Mouse (Mus musculus) limb, embryonic 10.5 days (tissue): ENCODE measurements around the gene Rbms3. TPM values are rescaled to one million over a fixed set of nuclear protein-coding genes. Genes with fewer than 3 reads are reported as not detected.

Source experiments
- DNase-seq: peaks from one replicate; pipeline ENCODE4 v3.0.0-alpha.2; 2017; ENCODE audit warnings: low spot score
- H3K27ac ChIP-seq: fragments of 300-500 bp; sonication (generic); 2 replicates; pipeline ENCODE4 v1.5.1; 2016; ENCODE audit warnings: mild to moderate bottlenecking
- H3K27me3 ChIP-seq: fragments of 300-500 bp; sonication (generic); 2 replicates; pipeline ENCODE4 v1.6.1; 2016; ENCODE audit warnings: low read depth, mild to moderate bottlenecking; ENCODE audit not compliant: poor library complexity, severe bottlenecking
- H3K36me3 ChIP-seq: fragments of 300-500 bp; sonication (generic); 2 replicates; pipeline ENCODE4 v1.6.1; 2016; ENCODE audit warnings: mild to moderate bottlenecking, moderate library complexity
- H3K4me1 ChIP-seq: fragments of 300-500 bp; sonication (generic); 2 replicates; pipeline ENCODE4 v1.6.1; 2016
- H3K4me3 ChIP-seq: fragments of 300-500 bp; sonication (generic); 2 replicates; pipeline ENCODE4 v1.5.1; 2016; ENCODE audit warnings: mild to moderate bottlenecking, moderate library complexity
- H3K9me3 ChIP-seq: fragments of 300-500 bp; sonication (generic); replicated peaks from 2 replicates; pipeline ENCODE4 v1.6.1; 2016; ENCODE audit warnings: mild to moderate bottlenecking
- WGBS: fragments of 180-500 bp; shearing (Covaris S2); methylation state at CpG from one replicate; pipeline ENCODE4 v1.1.7; 2016; 5-methylcytosine and 5-hydroxymethylcytosine counted together
- polyA plus RNA-seq: library from polyadenylated mRNA; unstranded; fragments of >200 nt; fragmentation: Nextera tagmentation; extraction: Ambion mirVana; gene quantifications from 2 replicates; pipeline ENCODE4 v1.2.1, GENCODE M21; 2016

The Rbms3 gene
- polyA plus RNA-seq, 1 experiment from 2014 or later = 35.2 TPM

DNA sequence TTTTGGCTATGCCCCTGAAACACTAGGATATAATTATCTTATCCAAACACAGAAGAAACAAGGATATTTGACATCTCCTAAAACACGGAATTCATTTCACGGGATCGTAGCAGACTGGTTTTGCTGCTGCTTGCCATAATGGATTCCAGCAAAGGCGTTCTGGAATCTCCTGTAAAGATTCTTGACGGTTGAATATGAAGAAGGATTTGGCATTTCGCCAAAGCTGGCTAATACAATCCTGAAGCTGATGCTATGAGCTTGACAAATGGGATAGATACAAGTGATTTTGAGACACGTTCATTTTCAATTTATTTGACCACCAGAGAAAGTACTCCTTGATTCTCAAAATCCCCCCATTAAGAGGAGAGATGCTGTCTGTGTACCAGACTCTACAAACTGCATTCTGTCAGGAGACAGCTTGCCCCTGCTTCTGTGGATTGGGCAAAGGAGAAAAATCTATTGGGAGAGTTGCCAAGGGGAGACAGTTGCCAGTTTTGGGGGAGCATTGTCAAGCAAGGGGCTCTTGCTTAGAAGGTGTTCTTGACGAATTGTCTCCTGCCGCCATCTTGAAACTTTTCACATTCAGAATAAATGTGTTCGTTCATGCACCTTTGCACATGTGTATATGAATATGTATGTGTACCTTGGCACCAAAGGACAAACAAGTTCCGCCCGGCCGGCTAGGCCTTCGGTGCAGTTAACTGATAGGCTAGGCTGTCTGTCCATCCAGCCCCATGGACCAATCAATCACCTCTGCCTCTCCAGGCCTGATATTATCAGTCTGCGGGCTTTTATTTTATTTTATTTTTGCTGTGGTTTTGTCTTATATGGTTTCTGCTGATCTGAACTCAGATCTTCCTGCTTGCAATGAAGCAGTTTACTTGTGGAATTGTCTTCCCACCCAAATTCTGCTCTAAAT is 442.3 kb downstream of the Rbms3 start:
- Histone ChIP-seq H3K27ac (no peak overlapping the region), H3K27me3 (no peaks in the 10 kb centered on the region), H3K4me1 (peaks cover 4% of the 10 kb centered on the region), H3K36me3 (peaks cover 20% of the 10 kb centered on the region), H3K9me3 (no peaks in the 10 kb centered on the region), H3K4me3 (no peak overlapping the region)
- DNase-seq = no peak
- 95% methylated on average over 15 of the region's 15 CpGs for WGBS

DNA sequence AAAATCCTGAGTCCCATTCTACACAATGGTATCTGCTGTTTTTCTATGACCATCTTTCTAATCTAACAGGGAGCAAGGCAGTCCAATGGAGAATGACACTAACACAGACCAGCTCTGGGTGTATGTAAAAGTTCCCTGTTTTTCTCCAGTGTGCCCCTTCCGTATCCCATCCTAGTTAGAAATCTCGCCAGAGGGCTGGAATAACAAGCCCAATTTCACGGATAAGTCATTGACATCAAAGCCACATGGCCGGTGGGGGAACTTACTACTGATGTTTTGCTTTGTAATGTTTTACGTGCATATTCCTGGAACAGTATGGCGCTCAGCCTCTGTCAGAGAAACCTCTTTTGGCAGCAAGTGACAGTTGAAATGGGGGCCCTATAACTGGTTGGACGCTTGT is 449.1 kb downstream of the Rbms3 start:
- DNase-seq = no peak
- H3K4me1 ChIP-seq = peaks cover 18% of the 10 kb centered on the region
- no peak overlapping the region for H3K4me3 ChIP-seq
- peaks cover 7% of the 10 kb centered on the region for H3K36me3 ChIP-seq
- WGBS = 84% methylated on average over 7 of the region's 7 CpGs
- H3K27ac ChIP-seq = no peak overlapping the region
- H3K9me3 ChIP-seq = no peaks in the 10 kb centered on the region
- H3K27me3 ChIP-seq = no peaks in the 10 kb centered on the region

DNA sequence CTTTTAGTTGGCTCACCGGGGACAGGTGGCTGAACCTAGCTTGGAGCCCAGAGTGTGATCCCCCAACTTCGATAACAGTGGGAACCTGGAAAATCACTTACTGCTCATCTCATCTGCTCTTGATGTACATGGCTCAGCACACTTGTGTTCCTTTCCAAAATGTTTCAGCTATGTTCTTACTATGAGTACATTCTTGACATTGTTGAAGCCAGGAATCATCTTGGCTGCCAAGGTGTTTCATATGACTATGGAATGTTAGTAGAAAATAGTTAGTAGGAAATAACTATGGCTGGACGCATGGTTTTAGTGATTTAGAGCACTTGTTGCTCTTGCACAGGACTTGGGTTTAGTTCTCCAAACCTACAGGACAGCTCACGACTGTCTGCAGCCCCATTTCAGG is 451.3 kb downstream of the Rbms3 start:
- 94% methylated on average over 4 of the region's 4 CpGs for WGBS
- peaks cover 31% of the 10 kb centered on the region for H3K4me1 ChIP-seq
- no peak for DNase-seq

DNA sequence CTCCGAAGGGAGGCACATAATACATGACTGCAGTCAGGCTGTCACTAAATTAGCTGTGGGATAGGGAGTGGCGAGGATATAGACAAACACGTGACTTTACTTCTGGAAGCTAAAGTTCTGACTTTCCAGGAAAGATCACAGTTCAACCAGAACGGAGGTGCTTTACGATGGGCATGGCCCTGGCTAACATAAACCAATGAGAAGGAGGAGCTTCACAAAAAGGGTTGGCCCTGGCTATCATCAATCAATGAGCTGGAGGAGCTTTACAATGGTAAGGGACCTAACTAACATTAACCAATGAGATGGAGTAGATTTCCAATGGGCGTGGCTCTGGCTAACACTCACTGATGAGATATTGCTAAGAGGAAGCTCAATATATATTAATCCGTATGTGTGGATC is 457.2 kb downstream of the Rbms3 start:
- H3K27ac ChIP-seq = no peak overlapping the region
- 48% methylated on average over 7 of the region's 7 CpGs for WGBS

More for the DNA sequence above, 451.3 kb downstream of the Rbms3 start:
- no peak overlapping the region for H3K4me3 ChIP-seq
- H3K9me3 ChIP-seq = no peaks in the 10 kb centered on the region
- no peak overlapping the region for H3K27ac ChIP-seq
- peaks cover 7% of the 10 kb centered on the region for H3K36me3 ChIP-seq
- H3K27me3 ChIP-seq = no peaks in the 10 kb centered on the region

DNA sequence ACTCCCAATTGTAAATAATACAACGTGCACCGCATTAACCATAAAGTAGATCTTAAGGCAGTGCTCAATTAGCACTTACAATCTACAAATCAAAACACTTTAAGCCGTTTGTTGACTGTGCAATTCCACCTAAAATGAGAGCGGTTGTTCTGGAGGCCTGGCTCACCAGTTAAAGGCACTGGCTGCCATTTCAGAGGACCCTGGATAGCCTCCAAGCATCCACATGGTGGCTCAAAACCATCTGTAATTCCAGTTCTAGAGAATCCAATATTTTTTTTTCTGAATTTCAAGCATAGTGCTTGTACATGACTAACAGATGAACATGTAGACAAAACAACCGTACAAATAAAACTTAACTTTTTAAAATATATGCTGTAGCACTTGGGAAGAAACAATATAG is 460.5 kb downstream of the Rbms3 start:
- Histone ChIP-seq H3K27me3 (no peaks in the 10 kb centered on the region), H3K36me3 (peaks cover 14% of the 10 kb centered on the region; the same call in 1 of the 2 replicates), H3K9me3 (peaks cover 2% of the 10 kb centered on the region; the same call in 1 of the 2 replicates), H3K27ac (no peak overlapping the region), H3K4me1 (peaks cover 42% of the 10 kb centered on the region), H3K4me3 (no peak overlapping the region)
- no peak for DNase-seq
- 92% methylated on average over 5 of the region's 5 CpGs for WGBS

More for the DNA sequence above, 457.2 kb downstream of the Rbms3 start:
- Histone ChIP-seq H3K4me1 (peaks cover 31% of the 10 kb centered on the region), H3K27me3 (no peaks in the 10 kb centered on the region), H3K4me3 (no peak overlapping the region), H3K36me3 (peaks cover 14% of the 10 kb centered on the region; the same call in 1 of the 2 replicates), H3K9me3 (peaks cover 2% of the 10 kb centered on the region; the same call in 1 of the 2 replicates)
- no peak for DNase-seq

DNA sequence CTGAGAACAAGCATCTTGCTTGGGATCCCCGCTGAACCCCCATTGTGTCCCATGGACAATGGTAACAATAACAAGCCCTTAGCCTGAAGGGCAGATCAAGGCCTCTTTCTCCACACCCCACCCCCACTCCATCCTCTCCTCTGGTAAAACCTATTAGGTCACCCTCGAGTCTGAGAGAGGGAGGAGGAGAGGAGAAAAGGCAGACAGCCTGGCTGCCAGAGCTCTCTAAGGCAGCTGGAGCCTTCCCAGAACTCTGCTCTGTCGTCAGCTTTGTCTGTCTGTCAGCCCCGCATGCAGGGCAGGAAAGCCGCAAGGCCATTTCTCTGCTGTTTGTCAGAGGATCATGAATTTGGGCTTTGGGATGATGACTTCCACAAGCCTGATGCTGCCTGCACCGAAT is 466.6 kb downstream of the Rbms3 start:
- peak; percentile 32 for DNase-seq
- no peaks in the 10 kb centered on the region for H3K36me3 ChIP-seq
- H3K27me3 ChIP-seq = no peaks in the 10 kb centered on the region
- 19% methylated on average over 6 of the region's 6 CpGs for WGBS
- peak overlapping the region; percentile 79 for H3K27ac ChIP-seq
- no peak overlapping the region for H3K4me3 ChIP-seq
- peaks cover 57% of the 10 kb centered on the region for H3K4me1 ChIP-seq
- H3K9me3 ChIP-seq = no peaks in the 10 kb centered on the region

DNA sequence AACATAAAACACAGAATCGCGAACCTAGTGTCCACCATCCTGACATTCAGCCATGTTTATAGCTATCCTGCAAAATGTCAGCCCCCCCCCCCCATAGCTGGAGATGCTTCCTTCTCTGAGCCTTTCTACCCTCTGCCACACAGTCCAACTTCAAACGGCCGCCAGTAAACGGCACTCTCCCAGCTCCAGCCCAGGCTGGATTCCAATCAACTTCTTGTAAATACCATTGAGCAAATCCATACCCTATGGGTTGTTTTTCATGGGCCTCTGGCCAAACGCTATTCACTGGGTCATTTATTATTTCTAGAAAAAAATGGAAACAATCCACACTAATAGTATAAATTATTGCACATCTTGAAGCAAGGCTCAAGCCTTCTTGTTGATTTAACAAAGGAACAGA is 468.6 kb downstream of the Rbms3 start:
- no peak overlapping the region for H3K4me3 ChIP-seq
- DNase-seq = no peak
- no peaks in the 10 kb centered on the region for H3K9me3 ChIP-seq
- peaks cover 9% of the 10 kb centered on the region; the same call in 1 of the 2 replicates for H3K36me3 ChIP-seq
- H3K27me3 ChIP-seq = no peaks in the 10 kb centered on the region
- H3K27ac ChIP-seq = peak overlapping the region; percentile 42; the same call in 1 of the 2 replicates
- 31% methylated on average over 6 of the region's 6 CpGs for WGBS
- peaks cover 52% of the 10 kb centered on the region for H3K4me1 ChIP-seq

DNA sequence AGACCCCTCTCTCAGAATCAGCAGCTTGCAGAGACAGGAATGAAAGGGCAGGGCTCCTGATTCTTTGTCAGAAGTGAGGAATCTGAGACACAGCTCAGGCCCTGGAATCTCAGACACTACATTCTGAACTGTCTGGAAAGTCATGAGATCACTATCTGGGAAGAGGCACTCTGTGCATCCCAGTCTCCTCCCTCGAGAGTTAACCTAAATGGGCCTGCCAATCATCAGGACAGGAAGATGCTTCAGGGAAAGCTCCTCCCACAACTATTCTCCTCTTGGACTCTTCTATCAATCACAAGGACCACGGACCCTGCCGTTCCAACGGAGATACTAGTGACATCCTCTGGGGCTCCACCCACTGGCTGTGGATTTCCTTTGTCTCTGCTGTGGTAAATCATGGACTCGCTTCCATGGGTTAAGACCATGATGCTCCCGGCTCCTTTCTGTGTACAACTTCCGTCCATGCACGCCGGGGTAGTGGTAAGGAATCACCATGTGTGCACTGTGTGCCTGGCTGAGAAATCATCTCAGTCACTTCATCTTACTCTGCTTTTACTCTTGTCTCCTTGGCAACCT is 473.3 kb downstream of the Rbms3 start:
- WGBS = 73% methylated on average over 9 of the region's 9 CpGs
- no peak overlapping the region for H3K4me3 ChIP-seq
- no peaks in the 10 kb centered on the region for H3K27me3 ChIP-seq
- H3K36me3 ChIP-seq = peaks cover 9% of the 10 kb centered on the region; the same call in 1 of the 2 replicates
- no peak for DNase-seq
- H3K27ac ChIP-seq = peak overlapping the region; percentile 50
- no peaks in the 10 kb centered on the region for H3K9me3 ChIP-seq
- H3K4me1 ChIP-seq = peaks cover 48% of the 10 kb centered on the region

DNA sequence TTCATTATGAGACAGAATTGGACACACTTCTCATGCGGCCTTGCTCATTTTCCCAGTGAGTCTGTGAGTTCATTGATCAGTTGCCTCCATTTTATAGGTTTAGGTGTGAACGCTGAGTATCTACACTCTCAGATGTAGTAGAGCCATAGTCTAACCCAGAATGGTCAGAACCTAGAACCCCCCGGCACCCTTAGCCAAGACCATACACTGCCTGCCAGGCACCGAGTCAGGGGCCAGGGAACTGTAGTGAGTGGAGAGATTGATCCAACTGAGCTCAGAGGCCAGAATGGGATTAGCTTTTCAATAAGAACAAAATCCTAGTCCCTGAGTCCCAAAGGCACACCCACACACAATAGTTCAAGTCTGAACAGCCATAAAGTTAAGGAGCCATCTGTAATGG is 475.1 kb downstream of the Rbms3 start:
- DNase-seq = no peak
- peaks cover 19% of the 10 kb centered on the region; the same call in 1 of the 2 replicates for H3K36me3 ChIP-seq
- H3K27ac ChIP-seq = peak overlapping the region; percentile 82
- WGBS = 89% methylated on average over 4 of the region's 4 CpGs
- no peak overlapping the region for H3K4me3 ChIP-seq
- no peaks in the 10 kb centered on the region for H3K9me3 ChIP-seq
- peaks cover 40% of the 10 kb centered on the region for H3K4me1 ChIP-seq
- no peaks in the 10 kb centered on the region for H3K27me3 ChIP-seq

DNA sequence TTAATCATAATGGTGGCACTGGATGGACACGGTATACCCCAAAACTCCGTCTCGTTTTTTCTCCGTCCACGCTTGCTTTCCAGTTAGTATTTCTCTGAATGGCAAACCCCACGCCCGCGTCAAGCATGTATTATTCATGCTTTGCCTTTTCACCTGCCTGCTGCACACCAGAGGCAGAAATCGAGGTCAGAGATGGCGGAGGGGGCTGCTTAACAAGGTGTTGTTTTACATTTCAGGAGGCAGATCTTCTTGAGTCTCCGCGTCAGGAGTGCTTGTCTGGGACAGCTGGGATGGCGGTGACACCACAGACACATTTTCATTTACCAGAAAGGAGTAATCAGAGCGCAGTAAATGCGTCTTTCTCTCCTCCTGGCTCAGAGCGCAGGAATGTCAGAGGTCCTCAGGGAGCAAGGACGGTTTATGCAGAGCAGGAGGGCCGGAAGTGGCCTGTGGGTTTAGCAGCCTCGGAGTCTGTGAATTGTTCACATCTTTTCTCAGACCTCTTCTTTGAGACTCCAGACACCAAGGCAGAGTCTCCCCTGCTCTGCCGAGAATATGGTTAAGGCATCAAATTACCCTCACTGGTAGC is 475.9 kb downstream of the Rbms3 start:
- Histone ChIP-seq H3K36me3 (peaks cover 19% of the 10 kb centered on the region; the same call in 1 of the 2 replicates), H3K27me3 (no peaks in the 10 kb centered on the region), H3K27ac (peak overlapping the region; percentile 82), H3K9me3 (no peaks in the 10 kb centered on the region), H3K4me1 (peaks cover 40% of the 10 kb centered on the region), H3K4me3 (peak overlapping the region; percentile 26; the same call in 1 of the 2 replicates)
- peak; percentile 50 for DNase-seq
- 55% methylated on average over 20 of the region's 20 CpGs for WGBS

DNA sequence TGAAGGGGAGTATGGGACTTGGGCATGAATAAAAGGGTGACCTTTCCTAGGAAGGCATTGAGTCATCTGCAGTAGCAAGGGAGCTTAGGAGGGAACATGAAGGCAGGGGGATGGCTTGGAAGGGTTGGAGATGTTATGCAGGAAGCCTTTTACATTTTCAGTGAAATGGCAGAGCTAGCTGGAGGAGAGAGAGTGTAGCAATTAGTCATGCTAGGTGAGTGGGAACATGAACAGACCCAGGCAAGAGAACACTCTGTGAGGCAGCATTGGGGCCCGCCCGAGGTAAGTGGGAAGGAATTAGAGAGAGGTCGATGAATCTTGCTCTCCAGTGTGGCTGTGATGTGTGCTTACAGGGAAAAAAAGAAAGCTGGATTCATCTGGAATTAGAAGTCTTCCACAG is 477.8 kb downstream of the Rbms3 start:
- peak overlapping the region; percentile 50; the same call in 1 of the 2 replicates for H3K27ac ChIP-seq
- H3K27me3 ChIP-seq = no peaks in the 10 kb centered on the region
- H3K9me3 ChIP-seq = no peaks in the 10 kb centered on the region
- 90% methylated on average over 3 of the region's 3 CpGs for WGBS
- peaks cover 34% of the 10 kb centered on the region for H3K4me1 ChIP-seq
- DNase-seq = no peak
- H3K36me3 ChIP-seq = peaks cover 15% of the 10 kb centered on the region; the same call in 1 of the 2 replicates
- H3K4me3 ChIP-seq = no peak overlapping the region

DNA sequence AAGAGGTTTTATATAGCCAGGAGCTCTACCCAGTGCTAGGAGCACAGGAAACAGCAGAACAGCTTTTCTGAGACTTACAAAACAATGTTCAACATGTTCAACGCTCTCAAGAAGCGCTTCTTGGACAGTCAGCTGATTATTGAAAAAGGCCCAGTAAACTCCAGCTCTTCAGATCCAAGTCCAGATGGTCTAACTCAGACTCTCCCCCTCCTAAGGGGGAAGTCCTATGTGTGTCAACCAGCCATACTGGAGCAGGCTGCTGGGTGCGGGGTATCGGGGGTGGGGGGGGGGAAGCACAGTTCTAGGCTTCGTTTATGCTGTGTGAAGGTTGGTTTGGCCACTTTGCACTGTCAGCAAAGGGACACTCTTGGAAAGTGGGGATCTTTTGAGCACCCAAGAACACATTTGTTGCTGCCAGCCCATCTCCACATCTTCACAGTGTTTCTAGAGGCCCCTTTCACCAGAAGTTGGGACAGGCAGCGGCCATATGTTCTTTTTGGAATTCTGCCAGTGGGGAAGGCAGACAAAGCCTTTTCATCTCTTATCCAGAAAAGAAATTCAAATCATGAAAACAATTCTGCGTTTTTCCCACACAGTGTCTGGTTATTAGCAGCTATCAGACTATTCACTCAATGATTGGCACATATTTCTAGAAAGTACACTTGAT is 485.5 kb downstream of the Rbms3 start:
- H3K4me1 ChIP-seq = no peaks in the 10 kb centered on the region
- 92% methylated on average over 7 of the region's 7 CpGs for WGBS
- H3K27ac ChIP-seq = no peak overlapping the region
- no peaks in the 10 kb centered on the region; the same call in 1 of the 2 replicates for H3K36me3 ChIP-seq
- H3K27me3 ChIP-seq = no peaks in the 10 kb centered on the region
- no peak overlapping the region for H3K4me3 ChIP-seq
- DNase-seq = no peak
- no peaks in the 10 kb centered on the region for H3K9me3 ChIP-seq
